Mouse (Mus musculus) lung, adult 2 months (tissue): Measurements from ENCODE around the gene Faah. TPM values are rescaled to one million over a fixed set of nuclear protein-coding genes. Genes with fewer than 3 reads are reported as not detected.

Source experiments
- DNase-seq: peaks from one replicate; pipeline ENCODE4 v3.0.0; 2022
- H3K4me1 ChIP-seq: fragments of 200-500 bp; 2 replicates; pipeline ENCODE4 v1.6.1; 2011; ENCODE audit warnings: low read length; ENCODE audit not compliant: control insufficient read depth, insufficient read depth
- H3K4me3 ChIP-seq: fragments of 200-500 bp; replicated peaks from 2 replicates; pipeline ENCODE3; 2011; ENCODE audit warnings: low read depth, mild to moderate bottlenecking, control low read depth, low read length; ENCODE audit errors: extremely low read depth
- CTCF ChIP-seq: fragments of 200-500 bp; IDR thresholded peaks from 2 replicates; pipeline ENCODE4 v1.5.1; 2011; ENCODE audit warnings: mild to moderate bottlenecking, low read length, control low read depth; ENCODE audit not compliant: insufficient read depth
- POLR2A ChIP-seq: fragments of 200-500 bp; IDR thresholded peaks from 2 replicates; pipeline ENCODE4 v1.6.1; 2011; ENCODE audit warnings: low read depth, mild to moderate bottlenecking, control low read depth, low read length, borderline replicate concordance; ENCODE audit errors: extremely low read depth
- WGBS: fragments of 180-500 bp; shearing (Covaris S2); methylation state at CpG from one replicate; pipeline ENCODE4 v1.1.7; 2018; 5-methylcytosine and 5-hydroxymethylcytosine counted together
- polyA plus RNA-seq: library from polyadenylated mRNA; depleted of rRNA; stranded (reverse); fragments of >200 nt; gene quantifications from 2 replicates; pipeline ENCODE4 v1.2.3, GENCODE M21; 2012

Faah gene
- polyA plus RNA-seq, 1 experiment, result 24.5 TPM

- no peak overlapping the region for H3K4me3 ChIP-seq
- DNase-seq, result peak; percentile 50
- H3K4me1 ChIP-seq, result 0 out of 2 replicates have a peak, but pooled peaks cover 2% of the 10 kb centered on the region
- no peak for TF ChIP-seq POLR2A
- peak; percentile 99 for TF ChIP-seq CTCF
- under 1% methylated on average over 8 of the region's 8 CpGs for WGBS
Observed at GRCm38 (mm10) chr4:115980676-115981075, 37.0 kb downstream of the Faah start.

- 2% methylated on average over 35 of the region's 39 CpGs for WGBS
Observed at GRCm38 (mm10) chr4:115979437-115979836, 38.3 kb downstream of the Faah start.

GRCm38 (mm10) chr4:115978911-115979310, 38.8 kb downstream of the Faah start:
- no peak for DNase-seq
- Histone ChIP-seq H3K4me1 (0 out of 2 replicates have a peak, but pooled peaks cover 2% of the 10 kb centered on the region), H3K4me3 (no peak overlapping the region)
- TF ChIP-seq CTCF (no peak), POLR2A (no peak)
- 41% methylated on average over 4 of the region's 4 CpGs for WGBS

More at GRCm38 (mm10) chr4:115979437-115979836, 38.3 kb downstream of the Faah start:
- Histone ChIP-seq H3K4me3 (no peak overlapping the region), H3K4me1 (0 out of 2 replicates have a peak, but pooled peaks cover 2% of the 10 kb centered on the region)
- DNase-seq, result no peak
- TF ChIP-seq POLR2A (no peak), CTCF (no peak)

GRCm38 (mm10) chr4:115972543-115972942, 45.2 kb downstream of the Faah start:
- Histone ChIP-seq H3K4me3 (no peak overlapping the region), H3K4me1 (no peaks in the 10 kb centered on the region)
- 33% methylated on average over 24 of the region's 24 CpGs for WGBS
- TF ChIP-seq CTCF (no peak), POLR2A (no peak)
- no peak for DNase-seq

GRCm38 (mm10) chr4:115964446-115964845, 53.3 kb downstream of the Faah start:
- Histone ChIP-seq H3K4me1 (peaks cover 5% of the 10 kb centered on the region; the same call in 1 of the 2 replicates), H3K4me3 (no peak overlapping the region)
- TF ChIP-seq CTCF, result no peak
- no peak for TF ChIP-seq POLR2A
- DNase-seq, result no peak
- WGBS, result 19% methylated on average over 5 of the region's 5 CpGs

- WGBS, result 45% methylated on average over 6 of the region's 6 CpGs
- peaks cover 5% of the 10 kb centered on the region; the same call in 1 of the 2 replicates for H3K4me1 ChIP-seq
- no peak overlapping the region for H3K4me3 ChIP-seq
- no peak for TF ChIP-seq POLR2A
- TF ChIP-seq CTCF, result no peak
- DNase-seq, result no peak
Observed at GRCm38 (mm10) chr4:115963751-115964150, 54.0 kb downstream of the Faah start.

- H3K4me3 ChIP-seq, result peak overlapping the region; percentile 61
- peak; percentile 17 for DNase-seq
- TF ChIP-seq POLR2A (no peak), CTCF (no peak)
- H3K4me1 ChIP-seq, result peaks cover 5% of the 10 kb centered on the region; the same call in 1 of the 2 replicates
- WGBS, result under 1% methylated on average over 79 of the region's 79 CpGs
Observed at GRCm38 (mm10) chr4:115962671-115963412, 54.9 kb downstream of the Faah start.

GRCm38 (mm10) chr4:115961991-115962390, 55.7 kb downstream of the Faah start:
- TF ChIP-seq POLR2A (no peak), CTCF (no peak)
- WGBS, result 17% methylated on average over 7 of the region's 7 CpGs
- H3K4me3 ChIP-seq, result no peak overlapping the region

GRCm38 (mm10) chr4:115959546-115959945, 58.2 kb downstream of the Faah start:
- DNase-seq, result no peak
- Histone ChIP-seq H3K4me1 (peaks cover 5% of the 10 kb centered on the region; the same call in 1 of the 2 replicates), H3K4me3 (no peak overlapping the region)
- TF ChIP-seq CTCF, result no peak

More at GRCm38 (mm10) chr4:115961991-115962390, 55.7 kb downstream of the Faah start:
- no peak for DNase-seq
- peaks cover 5% of the 10 kb centered on the region; the same call in 1 of the 2 replicates for H3K4me1 ChIP-seq

- no peak for TF ChIP-seq CTCF
- TF ChIP-seq POLR2A, result no peak
- DNase-seq, result no peak
- Histone ChIP-seq H3K4me1 (no peaks in the 10 kb centered on the region), H3K4me3 (no peak overlapping the region)
- WGBS, result 13% methylated on average over 3 of the region's 3 CpGs
Observed at GRCm38 (mm10) chr4:115955494-115955775, 62.3 kb downstream of the Faah start.
